Mouse (Mus musculus): Measurements from ENCODE around the gene Gm11444. TPM values are rescaled to one million over a fixed set of nuclear protein-coding genes. Genes with fewer than 3 reads are reported as not detected.

Gene Gm11444
- total RNA-seq, 2 experiments from 2014 or later = not detected

GRCm38 (mm10) chr11:85837648-85838423 lies 12.3 kb downstream of the Gm11444 start:
- no peak for ATAC-seq (replicated peaks; ENCODE audit: low FRiP score, low TSS enrichment, poor library complexity, severe bottlenecking)

GRCm38 (mm10) chr11:85837291-85837647 lies 12.9 kb downstream of the Gm11444 start:
- ATAC-seq (replicated peaks; ENCODE audit: low FRiP score, low TSS enrichment, poor library complexity, severe bottlenecking) = no peak

GRCm38 (mm10) chr11:85836523-85837290 lies 13.4 kb downstream of the Gm11444 start:
- ATAC-seq (replicated peaks; ENCODE audit: low FRiP score, low TSS enrichment, poor library complexity, severe bottlenecking) = no peak

GRCm38 (mm10) chr11:85835753-85836522 lies 14.2 kb downstream of the Gm11444 start:
- no peak for ATAC-seq (replicated peaks; ENCODE audit: low FRiP score, low TSS enrichment, poor library complexity, severe bottlenecking)

- ATAC-seq (replicated peaks; ENCODE audit: low FRiP score, low TSS enrichment, poor library complexity, severe bottlenecking) = no peak
These were observed 15.0 kb downstream of the Gm11444 start for GRCm38 (mm10) chr11:85835001-85835752.

- ATAC-seq (replicated peaks; ENCODE audit: low FRiP score, low TSS enrichment, poor library complexity, severe bottlenecking) = no peak
These were observed 15.7 kb downstream of the Gm11444 start for GRCm38 (mm10) chr11:85834386-85834931.

- ATAC-seq (replicated peaks; ENCODE audit: low FRiP score, low TSS enrichment, poor library complexity, severe bottlenecking) = no peak
These were observed 16.3 kb downstream of the Gm11444 start for GRCm38 (mm10) chr11:85833761-85834385.

- no peak for ATAC-seq (replicated peaks; ENCODE audit: low FRiP score, low TSS enrichment, poor library complexity, severe bottlenecking)
These were observed 17.0 kb downstream of the Gm11444 start for GRCm38 (mm10) chr11:85833081-85833521.

GRCm38 (mm10) chr11:85832231-85832924 lies 17.8 kb downstream of the Gm11444 start, which contains the start of gene Tbx2:
Gene Tbx2 (plus strand): TSS chr11:85832551.
- no peak for ATAC-seq (replicated peaks; ENCODE audit: low FRiP score, low TSS enrichment, poor library complexity, severe bottlenecking)

GRCm38 (mm10) chr11:85831656-85832230 lies 18.4 kb downstream of the Gm11444 start:
- ATAC-seq (replicated peaks; ENCODE audit: low FRiP score, low TSS enrichment, poor library complexity, severe bottlenecking) = no peak

GRCm38 (mm10) chr11:85830901-85831341 lies 19.2 kb downstream of the Gm11444 start:
- ATAC-seq (replicated peaks; ENCODE audit: low FRiP score, low TSS enrichment, poor library complexity, severe bottlenecking) = no peak; the same call in 1 of the 2 replicates

GRCm38 (mm10) chr11:85829520-85830440 lies 20.4 kb downstream of the Gm11444 start:
- ATAC-seq (replicated peaks; ENCODE audit: low FRiP score, low TSS enrichment, poor library complexity, severe bottlenecking) = no peak

- ATAC-seq (replicated peaks; ENCODE audit: low FRiP score, low TSS enrichment, poor library complexity, severe bottlenecking) = no peak
These were observed 21.2 kb downstream of the Gm11444 start for GRCm38 (mm10) chr11:85828691-85829519.

- peak; percentile 63 for ATAC-seq (replicated peaks; ENCODE audit: low FRiP score, low TSS enrichment, poor library complexity, severe bottlenecking)
These were observed 22.8 kb downstream of the Gm11444 start for GRCm38 (mm10) chr11:85827342-85827741.

GRCm38 (mm10) chr11:85825823-85826222 lies 24.3 kb downstream of the Gm11444 start:
- ATAC-seq (replicated peaks; ENCODE audit: low FRiP score, low TSS enrichment, poor library complexity, severe bottlenecking) = no peak

- ATAC-seq (replicated peaks; ENCODE audit: low FRiP score, low TSS enrichment, poor library complexity, severe bottlenecking) = no peak
These were observed 25.1 kb downstream of the Gm11444 start for GRCm38 (mm10) chr11:85825031-85825430.
